Mouse (Mus musculus) adipocyte (in vitro differentiated cells): ENCODE results near the gene Zbtb16.
A peak's percentile ranks its signal among the peaks of the same experiment; 100 is the strongest.

Source experiments
- DNase-seq: peaks from one replicate; pipeline ENCODE4 v3.0.0-alpha.2; 2016; ENCODE audit warnings: low spot score

Zbtb16 gene

GRCm38 (mm10) chr9:48803460-48804240 is 32.4 kb downstream of the Zbtb16 start:
- DNase-seq = no peak

GRCm38 (mm10) chr9:48802374-48802773 is 33.6 kb downstream of the Zbtb16 start:
- DNase-seq = no peak

GRCm38 (mm10) chr9:48801322-48801721 is 34.7 kb downstream of the Zbtb16 start:
- no peak for DNase-seq

- no peak for DNase-seq
Observed at GRCm38 (mm10) chr9:48800627-48801026, 35.4 kb downstream of the Zbtb16 start.

GRCm38 (mm10) chr9:48798044-48798443 is 38.0 kb downstream of the Zbtb16 start:
- no peak for DNase-seq

GRCm38 (mm10) chr9:48796267-48796822 is 39.7 kb downstream of the Zbtb16 start:
- no peak for DNase-seq

GRCm38 (mm10) chr9:48795740-48796139 is 40.3 kb downstream of the Zbtb16 start:
- DNase-seq = no peak

- DNase-seq = no peak
Observed at GRCm38 (mm10) chr9:48795095-48795494, 40.9 kb downstream of the Zbtb16 start.

GRCm38 (mm10) chr9:48794463-48794862 is 41.6 kb downstream of the Zbtb16 start:
- no peak for DNase-seq

GRCm38 (mm10) chr9:48793638-48794188 is 42.3 kb downstream of the Zbtb16 start:
- DNase-seq = no peak

GRCm38 (mm10) chr9:48790575-48790974 is 45.4 kb downstream of the Zbtb16 start:
- no peak for DNase-seq

GRCm38 (mm10) chr9:48787906-48788410 is 48.1 kb downstream of the Zbtb16 start:
- DNase-seq = no peak

- DNase-seq = no peak
Observed at GRCm38 (mm10) chr9:48787321-48787720, 48.7 kb downstream of the Zbtb16 start.

GRCm38 (mm10) chr9:48786814-48787213 is 49.2 kb downstream of the Zbtb16 start:
- DNase-seq = peak; percentile 73

- DNase-seq = peak; percentile 43
Observed at GRCm38 (mm10) chr9:48784937-48785336, 51.1 kb downstream of the Zbtb16 start.

GRCm38 (mm10) chr9:48783292-48783691 is 52.7 kb downstream of the Zbtb16 start:
- no peak for DNase-seq

- DNase-seq = no peak
Observed at GRCm38 (mm10) chr9:48782284-48783060, 53.5 kb downstream of the Zbtb16 start.

GRCm38 (mm10) chr9:48776268-48776667 is 59.8 kb downstream of the Zbtb16 start:
- DNase-seq = no peak

- no peak for DNase-seq
Observed at GRCm38 (mm10) chr9:48775561-48775960, 60.5 kb downstream of the Zbtb16 start.

- no peak for DNase-seq
Observed at GRCm38 (mm10) chr9:48773710-48774109, 62.3 kb downstream of the Zbtb16 start.

- no peak for DNase-seq
Observed at GRCm38 (mm10) chr9:48773130-48773529, 62.9 kb downstream of the Zbtb16 start.

GRCm38 (mm10) chr9:48771504-48771903 is 64.5 kb downstream of the Zbtb16 start:
- peak; percentile 55 for DNase-seq
